Mouse (Mus musculus) hindbrain, embryonic 12.5 days (tissue): ENCODE results near the gene Gm20388. TPM values are rescaled to one million over a fixed set of nuclear protein-coding genes. Genes with fewer than 3 reads are reported as not detected.

ENCODE experiments used
- ATAC-seq: fragments of 200-750 bp; cut with Nextera tagmentation; 2 replicates; pipeline ENCODE4 v1.8.0; 2017; ENCODE audit warnings: moderate TSS enrichment; ENCODE audit not compliant: low FRiP score
- H3K27ac ChIP-seq: fragments of 300-500 bp; sonication (generic); 2 replicates; pipeline ENCODE4 v1.5.1; 2016; ENCODE audit warnings: mild to moderate bottlenecking
- H3K27me3 ChIP-seq: fragments of 300-500 bp; sonication (generic); 2 replicates; pipeline ENCODE4 v1.6.1; 2016; ENCODE audit warnings: mild to moderate bottlenecking
- H3K36me3 ChIP-seq: fragments of 300-500 bp; sonication (generic); 2 replicates; pipeline ENCODE4 v1.6.1; 2016; ENCODE audit warnings: mild to moderate bottlenecking
- H3K4me1 ChIP-seq: fragments of 300-500 bp; sonication (generic); 2 replicates; pipeline ENCODE4 v1.6.1; 2016
- H3K4me2 ChIP-seq: fragments of 300-500 bp; sonication (generic); replicated peaks from 2 replicates; pipeline ENCODE4 v1.6.1; 2016; ENCODE audit warnings: mild to moderate bottlenecking
- H3K4me3 ChIP-seq: fragments of 300-500 bp; sonication (generic); 2 replicates; pipeline ENCODE4 v1.5.1; 2016; ENCODE audit warnings: mild to moderate bottlenecking
- H3K9ac ChIP-seq: fragments of 300-500 bp; sonication (generic); 2 replicates; pipeline ENCODE4 v1.6.1; 2016; ENCODE audit warnings: mild to moderate bottlenecking, moderate library complexity
- H3K9me3 ChIP-seq: fragments of 300-500 bp; sonication (generic); replicated peaks from 2 replicates; pipeline ENCODE4 v1.6.1; 2016; ENCODE audit warnings: mild to moderate bottlenecking
- WGBS: fragments of 180-500 bp; shearing (Covaris S2); methylation state at CpG from one replicate; pipeline ENCODE4 v1.1.7; 2016; 5-methylcytosine and 5-hydroxymethylcytosine counted together
- polyA plus RNA-seq: library from polyadenylated mRNA; unstranded; fragments of >200 nt; fragmentation: Nextera tagmentation; extraction: Ambion mirVana; gene quantifications from 2 replicates; pipeline ENCODE4 v1.2.1, GENCODE M21; 2016

Gene Gm20388
- polyA plus RNA-seq, 1 experiment from 2014 or later = not detected

- Histone ChIP-seq H3K27me3 (no peaks in the 10 kb centered on the region), H3K36me3 (peaks cover 12% of the 10 kb centered on the region; the same call in 1 of the 2 replicates), H3K27ac (no peak overlapping the region), H3K9ac (no peak overlapping the region), H3K4me3 (no peak overlapping the region), H3K9me3 (0 out of 2 replicates have a peak, but pooled peaks cover 3% of the 10 kb centered on the region), H3K4me2 (no peak overlapping the region), H3K4me1 (peaks cover 16% of the 10 kb centered on the region)
- ATAC-seq = no peak
- 84% methylated on average over 6 of the region's 6 CpGs for WGBS
These were observed 4336.9 kb downstream of the Gm20388 start for GRCm38 (mm10) chr8:124247581-124247980.

DNA sequence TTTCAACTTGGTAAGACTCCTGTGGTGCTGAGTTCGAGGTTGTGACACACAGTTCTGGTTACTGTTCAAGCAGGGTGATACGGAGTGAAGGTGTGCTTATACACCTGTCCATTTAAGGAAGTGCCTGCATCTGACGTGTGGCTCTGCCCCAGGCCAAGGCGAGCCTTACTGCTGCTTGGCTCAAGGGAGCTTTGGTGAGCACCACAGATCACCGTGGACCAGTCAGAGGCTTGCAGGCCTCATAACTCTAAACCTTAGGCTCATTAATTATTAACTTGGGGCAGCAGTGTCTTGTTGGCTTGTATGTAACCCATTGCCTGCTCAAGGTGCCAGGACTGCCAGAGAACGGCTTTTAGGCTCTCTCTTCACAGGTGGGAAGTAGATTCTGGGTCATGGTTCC lies 4338.0 kb downstream of the Gm20388 start:
- H3K9ac ChIP-seq = no peak overlapping the region
- peaks cover 12% of the 10 kb centered on the region; the same call in 1 of the 2 replicates for H3K36me3 ChIP-seq
- 92% methylated on average over 6 of the region's 6 CpGs for WGBS
- H3K27ac ChIP-seq = no peak overlapping the region
- no peak overlapping the region for H3K4me2 ChIP-seq
- peaks cover 23% of the 10 kb centered on the region for H3K4me1 ChIP-seq
- no peak overlapping the region for H3K4me3 ChIP-seq
- no peak for ATAC-seq
- no peaks in the 10 kb centered on the region for H3K27me3 ChIP-seq
- H3K9me3 ChIP-seq = 0 out of 2 replicates have a peak, but pooled peaks cover under 1% of the 10 kb centered on the region

GRCm38 (mm10) chr8:124250255-124250654 lies 4339.6 kb downstream of the Gm20388 start:
- Histone ChIP-seq H3K9me3 (no peaks in the 10 kb centered on the region), H3K27me3 (no peaks in the 10 kb centered on the region), H3K36me3 (no peaks in the 10 kb centered on the region), H3K27ac (no peak overlapping the region), H3K4me2 (no peak overlapping the region), H3K9ac (no peak overlapping the region), H3K4me1 (peaks cover 23% of the 10 kb centered on the region), H3K4me3 (no peak overlapping the region)
- 40% methylated on average over 3 of the region's 3 CpGs for WGBS
- ATAC-seq = no peak

DNA sequence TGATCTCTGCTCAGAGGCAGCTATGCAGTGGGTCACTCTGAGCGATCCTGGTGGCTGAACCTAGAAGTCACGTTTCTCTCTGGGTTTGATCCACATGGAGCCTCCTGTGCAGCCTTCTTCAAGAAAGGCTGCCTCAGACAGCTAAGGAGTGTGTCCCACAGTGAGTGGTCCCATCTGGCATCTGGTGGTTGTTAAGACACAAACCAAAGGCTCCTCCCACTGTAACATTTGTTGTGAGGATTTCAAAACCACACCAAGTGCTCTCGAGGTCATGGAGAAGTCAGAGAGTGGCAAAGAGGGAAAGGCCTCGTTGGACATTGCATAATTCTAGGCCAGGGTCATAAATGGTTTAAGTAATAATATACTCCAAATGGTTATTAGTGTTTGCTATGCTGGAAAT lies 4340.1 kb downstream of the Gm20388 start:
- WGBS = 21% methylated on average over 4 of the region's 4 CpGs
- H3K27ac ChIP-seq = no peak overlapping the region
- H3K4me1 ChIP-seq = peaks cover 25% of the 10 kb centered on the region
- H3K4me2 ChIP-seq = no peak overlapping the region
- no peak for ATAC-seq
- no peaks in the 10 kb centered on the region for H3K9me3 ChIP-seq
- H3K36me3 ChIP-seq = no peaks in the 10 kb centered on the region
- H3K27me3 ChIP-seq = no peaks in the 10 kb centered on the region
- no peak overlapping the region for H3K9ac ChIP-seq
- no peak overlapping the region for H3K4me3 ChIP-seq

- ATAC-seq = no peak
- Histone ChIP-seq H3K27ac (no peak overlapping the region), H3K4me2 (no peak overlapping the region), H3K4me3 (no peak overlapping the region), H3K9me3 (no peaks in the 10 kb centered on the region), H3K9ac (no peak overlapping the region), H3K36me3 (no peaks in the 10 kb centered on the region), H3K4me1 (peaks cover 42% of the 10 kb centered on the region), H3K27me3 (no peaks in the 10 kb centered on the region)
- WGBS = 91% methylated on average over 5 of the region's 5 CpGs
These were observed 4341.9 kb downstream of the Gm20388 start for GRCm38 (mm10) chr8:124252533-124252950.

DNA sequence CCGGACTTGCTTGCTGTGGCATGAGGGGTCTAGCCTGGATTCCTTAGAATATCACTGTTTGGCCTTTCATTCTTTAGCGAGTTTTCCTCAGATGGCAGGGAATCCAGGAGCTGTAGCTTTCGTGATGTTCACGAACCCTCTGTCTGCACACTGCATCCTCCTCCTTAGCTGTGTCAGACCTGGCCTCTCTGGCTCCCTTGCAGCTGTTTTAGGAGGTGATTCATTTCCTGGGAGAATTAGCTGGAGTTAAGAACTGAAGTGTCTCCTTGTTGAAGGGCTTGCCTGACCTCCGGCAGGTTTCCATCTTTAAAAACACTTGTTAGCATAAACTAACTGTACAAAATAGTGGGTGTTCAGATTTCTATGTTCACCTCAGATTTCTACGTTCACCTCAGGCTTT lies 4343.3 kb downstream of the Gm20388 start:
- Histone ChIP-seq H3K4me2 (no peak overlapping the region), H3K4me3 (no peak overlapping the region), H3K4me1 (peaks cover 51% of the 10 kb centered on the region), H3K27ac (no peak overlapping the region), H3K36me3 (no peaks in the 10 kb centered on the region), H3K27me3 (no peaks in the 10 kb centered on the region), H3K9me3 (no peaks in the 10 kb centered on the region), H3K9ac (no peak overlapping the region)
- 92% methylated on average over 6 of the region's 6 CpGs for WGBS
- no peak for ATAC-seq

- Histone ChIP-seq H3K4me3 (no peak overlapping the region), H3K4me2 (no peak overlapping the region), H3K27ac (peak overlapping the region; percentile 57), H3K9me3 (no peaks in the 10 kb centered on the region), H3K27me3 (no peaks in the 10 kb centered on the region), H3K36me3 (no peaks in the 10 kb centered on the region), H3K9ac (no peak overlapping the region), H3K4me1 (peaks cover 58% of the 10 kb centered on the region)
- ATAC-seq = peak; percentile 45; the same call in 1 of the 2 replicates
- 76% methylated on average over 9 of the region's 9 CpGs for WGBS
These were observed 4346.2 kb downstream of the Gm20388 start for GRCm38 (mm10) chr8:124256841-124257240.

- 49% methylated on average over 10 of the region's 10 CpGs for WGBS
- no peak for ATAC-seq
- peak overlapping the region; percentile 57 for H3K27ac ChIP-seq
- H3K36me3 ChIP-seq = no peaks in the 10 kb centered on the region
- no peak overlapping the region for H3K4me2 ChIP-seq
- H3K9me3 ChIP-seq = no peaks in the 10 kb centered on the region
- H3K9ac ChIP-seq = no peak overlapping the region
- H3K4me3 ChIP-seq = no peak overlapping the region
- no peaks in the 10 kb centered on the region for H3K27me3 ChIP-seq
- H3K4me1 ChIP-seq = peaks cover 62% of the 10 kb centered on the region
These were observed 4346.7 kb downstream of the Gm20388 start for GRCm38 (mm10) chr8:124257363-124257762.

DNA sequence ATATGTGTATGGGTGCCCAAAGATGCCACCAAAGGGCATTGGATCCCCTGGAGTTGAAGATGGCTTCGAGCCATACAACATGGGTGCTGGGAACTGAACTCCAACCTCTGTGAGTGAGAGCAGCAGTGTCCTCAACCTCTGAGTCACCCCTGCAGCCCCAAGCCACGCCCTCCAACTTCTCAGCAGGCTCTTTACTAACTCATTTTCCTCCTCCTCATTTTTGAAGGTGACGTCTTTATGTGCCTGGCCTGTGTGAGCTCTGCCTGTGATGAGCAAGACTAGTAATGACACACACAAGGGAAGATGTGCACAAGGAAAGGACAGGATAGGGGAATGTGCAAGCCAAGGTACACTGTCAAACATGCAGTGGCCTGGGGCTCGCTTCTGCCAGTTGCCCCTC lies 4348.5 kb downstream of the Gm20388 start:
- Histone ChIP-seq H3K4me3 (no peak overlapping the region), H3K4me2 (no peak overlapping the region), H3K36me3 (no peaks in the 10 kb centered on the region), H3K4me1 (peaks cover 74% of the 10 kb centered on the region), H3K9me3 (no peaks in the 10 kb centered on the region), H3K27me3 (no peaks in the 10 kb centered on the region), H3K27ac (no peak overlapping the region), H3K9ac (no peak overlapping the region)
- ATAC-seq = no peak
- 85% methylated on average over 4 of the region's 4 CpGs for WGBS

DNA sequence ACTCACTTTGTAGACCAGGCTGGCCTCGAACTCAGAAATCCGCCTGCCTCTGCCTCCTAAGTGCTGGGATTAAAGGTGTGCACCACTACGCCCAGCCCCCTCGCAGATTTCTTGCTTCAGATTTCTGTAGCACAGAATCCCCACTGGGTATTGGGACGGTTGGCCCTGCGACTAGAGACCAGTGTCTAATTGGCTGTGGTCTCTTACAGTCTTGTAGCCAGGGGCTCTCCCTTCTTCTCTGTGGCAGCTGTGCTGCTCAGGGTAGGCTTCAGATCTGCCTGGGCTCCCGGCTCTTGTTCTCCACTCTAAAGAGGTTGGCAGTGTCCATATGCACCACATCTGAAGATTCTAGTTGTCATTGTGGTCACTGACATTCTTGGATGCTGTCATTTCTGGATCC lies 4349.3 kb downstream of the Gm20388 start:
- Histone ChIP-seq H3K27ac (no peak overlapping the region), H3K4me1 (peaks cover 80% of the 10 kb centered on the region), H3K9ac (no peak overlapping the region), H3K4me3 (no peak overlapping the region), H3K9me3 (no peaks in the 10 kb centered on the region), H3K27me3 (no peaks in the 10 kb centered on the region), H3K36me3 (no peaks in the 10 kb centered on the region), H3K4me2 (no peak overlapping the region)
- 72% methylated on average over 7 of the region's 7 CpGs for WGBS
- ATAC-seq = no peak

DNA sequence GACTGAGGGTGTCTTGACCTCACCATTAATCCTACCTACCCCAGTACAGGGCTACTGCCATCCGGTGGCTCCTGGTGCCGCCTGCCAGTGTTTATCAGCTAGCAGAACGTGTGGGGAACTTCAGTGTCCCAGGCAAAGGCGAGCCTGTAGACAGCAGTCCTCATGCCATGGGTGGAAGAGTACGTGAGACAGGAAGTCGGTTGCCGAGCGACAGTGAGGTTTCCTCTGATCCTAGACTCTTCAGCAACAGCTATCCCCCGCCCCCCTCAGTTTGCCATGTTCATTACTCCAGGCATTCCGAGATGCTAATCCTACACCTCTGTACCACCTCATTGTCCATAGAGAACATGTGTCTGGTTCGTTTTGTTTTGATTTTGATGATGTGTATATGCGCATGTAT lies 4349.7 kb downstream of the Gm20388 start:
- no peaks in the 10 kb centered on the region for H3K36me3 ChIP-seq
- no peak for ATAC-seq
- H3K9ac ChIP-seq = no peak overlapping the region
- no peak overlapping the region for H3K27ac ChIP-seq
- H3K9me3 ChIP-seq = no peaks in the 10 kb centered on the region
- peaks cover 80% of the 10 kb centered on the region for H3K4me1 ChIP-seq
- WGBS = 71% methylated on average over 12 of the region's 12 CpGs
- H3K4me2 ChIP-seq = no peak overlapping the region
- H3K27me3 ChIP-seq = no peaks in the 10 kb centered on the region
- H3K4me3 ChIP-seq = no peak overlapping the region

- no peak overlapping the region for H3K4me2 ChIP-seq
- H3K4me3 ChIP-seq = no peak overlapping the region
- 43% methylated on average over 9 of the region's 9 CpGs for WGBS
- H3K9me3 ChIP-seq = no peaks in the 10 kb centered on the region
- ATAC-seq = no peak
- H3K27me3 ChIP-seq = no peaks in the 10 kb centered on the region
- no peak overlapping the region for H3K9ac ChIP-seq
- H3K4me1 ChIP-seq = peaks cover 57% of the 10 kb centered on the region
- 0 out of 2 replicates have a peak overlapping the region, but pooled peaks have one; percentile 45 for H3K27ac ChIP-seq
- H3K36me3 ChIP-seq = 0 out of 2 replicates have a peak, but pooled peaks cover 5% of the 10 kb centered on the region
These were observed 4352.4 kb downstream of the Gm20388 start for GRCm38 (mm10) chr8:124263058-124263457.

DNA sequence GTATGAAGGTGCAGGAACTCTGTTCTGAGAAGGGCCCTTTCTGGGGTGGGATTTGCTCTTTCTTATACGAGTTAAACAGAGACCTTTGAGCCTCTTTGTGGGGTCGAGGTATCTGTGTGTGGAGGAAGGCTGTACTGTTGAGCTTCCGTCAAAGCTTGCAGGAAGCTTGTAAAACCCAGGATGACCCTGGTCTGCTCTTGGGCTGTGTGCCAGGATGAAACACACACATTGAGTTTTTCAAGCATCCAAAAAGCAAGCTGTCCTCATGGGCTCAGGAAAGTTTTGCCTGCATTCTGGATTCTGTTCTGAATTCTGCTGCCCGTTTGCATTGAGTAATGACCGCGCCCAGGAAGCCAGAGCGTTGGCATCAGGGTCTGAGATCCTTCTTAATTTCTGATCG lies 4353.4 kb downstream of the Gm20388 start:
- Histone ChIP-seq H3K9me3 (no peaks in the 10 kb centered on the region), H3K4me1 (peaks cover 53% of the 10 kb centered on the region), H3K27ac (no peak overlapping the region), H3K4me2 (no peak overlapping the region), H3K27me3 (no peaks in the 10 kb centered on the region), H3K9ac (no peak overlapping the region), H3K4me3 (no peak overlapping the region), H3K36me3 (0 out of 2 replicates have a peak, but pooled peaks cover 8% of the 10 kb centered on the region)
- no peak for ATAC-seq
- WGBS = 90% methylated on average over 8 of the region's 8 CpGs
